Mouse (Mus musculus): Measurements from ENCODE around the gene G430095P16Rik.

The G430095P16Rik gene

DNA sequence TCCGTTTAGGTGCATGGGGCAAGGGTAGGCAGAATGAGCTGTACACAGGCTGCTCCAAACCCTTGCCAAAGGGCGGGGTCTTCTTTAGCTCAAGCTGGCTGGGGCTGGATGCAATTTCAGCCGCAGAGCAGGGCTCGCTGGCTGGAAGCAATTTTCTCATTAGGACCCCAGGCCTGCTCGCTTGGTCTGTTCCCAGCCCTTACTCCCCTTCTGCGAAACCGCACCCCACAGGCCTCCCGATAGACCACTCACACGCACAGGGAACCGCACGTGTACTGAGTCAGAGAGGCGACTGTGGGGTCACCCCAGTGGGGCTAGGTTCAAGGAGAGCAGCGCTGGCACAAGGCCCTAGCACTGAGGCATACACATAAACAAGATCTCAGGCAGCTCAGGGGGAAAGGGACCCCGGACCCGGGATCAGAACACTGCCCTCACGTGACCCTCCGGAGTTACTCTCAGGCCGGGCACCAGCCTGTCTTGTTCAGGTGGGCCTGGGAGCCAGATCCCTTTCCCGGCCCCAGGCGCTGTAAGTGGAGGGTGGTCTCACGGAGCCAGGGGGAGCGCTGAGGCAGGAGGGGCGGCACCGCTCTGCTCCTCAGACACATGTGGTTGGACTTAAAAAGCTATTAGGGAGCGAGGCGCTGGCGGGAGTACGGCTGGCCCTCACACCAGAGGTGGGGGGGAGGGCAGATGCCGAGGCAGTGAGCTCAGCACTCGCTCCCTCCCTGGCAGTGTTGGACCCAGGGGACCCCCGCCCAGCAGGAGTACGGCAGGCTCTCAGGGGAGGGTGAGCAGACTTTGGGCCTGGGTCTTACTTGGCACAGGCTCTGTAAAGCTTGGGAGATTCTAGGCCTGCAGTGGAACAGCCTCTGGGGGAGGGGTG lies 19.6 kb downstream of the G430095P16Rik start:
- no peak for DNase-seq (ENCODE audit: low read depth, low spot score)

DNA sequence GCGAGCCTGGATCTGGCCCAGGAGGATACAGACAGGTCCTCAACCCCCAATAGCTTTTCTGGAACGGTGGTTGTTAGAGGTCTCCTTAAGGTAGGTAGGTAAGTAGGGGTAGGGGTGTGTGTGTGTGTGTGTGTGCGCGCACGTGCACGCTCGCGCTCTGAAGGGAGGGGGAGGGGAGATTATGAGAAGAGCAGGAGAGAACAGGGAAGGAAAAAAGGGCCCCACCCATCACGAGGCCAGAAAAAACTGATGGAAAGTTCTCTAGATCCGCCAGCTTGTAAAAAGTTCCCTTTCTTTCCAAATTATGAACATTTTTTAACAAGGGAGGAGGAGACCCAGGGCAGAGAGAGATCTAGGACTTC lies 20.2 kb downstream of the G430095P16Rik start:
- no peak for DNase-seq (ENCODE audit: low read depth, low spot score)

DNA sequence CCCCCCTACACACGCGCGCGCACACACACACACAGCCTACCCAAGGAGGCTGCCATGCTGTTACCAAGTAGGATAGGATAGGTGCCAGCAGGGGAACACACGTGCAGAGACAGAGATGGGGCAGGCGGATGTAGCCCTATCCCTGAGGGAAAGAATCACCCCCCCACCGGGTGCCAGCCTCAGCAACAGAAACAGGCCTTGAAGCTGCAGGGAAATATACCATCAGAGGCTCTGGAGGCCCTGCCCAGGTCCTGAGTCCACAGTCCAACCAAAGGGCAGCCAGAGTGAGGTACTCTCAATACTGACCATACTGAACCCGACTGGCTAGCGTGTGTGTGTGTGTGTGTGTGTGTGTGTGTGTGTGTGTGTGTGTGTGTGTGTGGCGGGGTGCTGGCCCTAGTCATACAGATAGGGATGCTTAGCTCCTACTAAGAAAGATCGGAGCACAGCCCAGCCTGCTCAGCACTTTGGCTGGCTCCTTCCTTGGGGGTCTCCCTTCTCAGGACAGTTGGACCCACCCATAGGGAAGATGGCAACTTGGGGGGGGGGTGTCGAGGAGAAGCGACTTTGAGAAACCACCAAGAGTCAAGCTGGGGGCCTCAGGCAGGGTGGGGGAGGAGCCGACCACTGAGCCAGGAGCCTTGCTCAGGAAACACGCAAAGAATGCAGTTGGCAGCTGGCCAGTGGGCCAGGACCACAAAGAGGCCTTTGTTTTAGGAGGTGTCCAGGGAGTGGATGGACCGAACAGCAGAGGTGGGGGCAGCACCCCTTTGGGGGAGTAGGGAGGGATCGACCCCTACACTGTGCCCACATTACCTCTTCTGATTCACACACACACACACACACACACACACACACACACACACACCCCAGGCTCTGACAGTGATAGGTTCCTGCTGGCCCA lies 21.0 kb downstream of the G430095P16Rik start:
- no peak for DNase-seq (ENCODE audit: low read depth, low spot score)

DNA sequence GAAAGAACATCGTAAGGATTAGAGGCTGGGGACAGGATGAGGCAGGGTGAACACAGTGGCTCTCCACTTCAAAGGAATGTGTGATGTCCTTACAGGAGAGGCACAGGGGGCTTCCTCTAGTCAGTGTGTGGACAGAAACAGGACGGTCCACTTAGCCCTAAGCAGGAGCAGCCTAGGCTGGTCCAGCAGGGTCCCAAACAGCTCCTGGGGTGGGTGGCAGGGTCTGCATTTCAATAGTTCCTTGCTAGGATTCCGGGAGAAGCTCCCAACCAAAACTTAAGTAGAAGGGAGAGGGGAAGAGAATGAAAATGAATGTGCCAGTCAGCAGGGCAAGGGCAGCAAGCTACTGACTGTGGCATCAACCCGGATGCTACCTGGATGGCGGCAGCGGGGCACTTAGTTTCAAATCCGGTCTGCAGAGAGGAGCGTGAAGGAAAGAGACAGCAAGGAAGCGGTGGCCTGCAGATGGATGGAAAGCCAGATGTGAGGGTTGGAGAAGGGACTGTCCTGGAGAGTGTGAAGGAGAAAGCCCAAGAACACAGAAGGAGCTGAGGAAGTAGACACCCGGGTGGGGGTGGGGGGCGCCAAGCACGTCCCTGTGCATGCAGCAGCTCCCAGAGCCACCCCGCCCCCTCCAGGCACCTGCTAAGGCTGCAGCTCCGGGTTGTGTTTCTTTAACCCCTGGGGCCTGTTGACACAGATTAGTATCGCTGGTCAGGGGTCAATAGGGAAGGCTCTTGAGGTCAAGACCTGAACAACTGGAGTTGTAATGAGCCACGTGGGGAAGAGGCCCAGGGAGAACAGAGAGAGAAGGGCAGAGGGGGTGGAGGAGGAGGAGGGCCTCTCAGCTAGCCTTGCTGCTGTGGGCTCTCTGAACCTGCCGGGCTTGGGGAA lies 22.5 kb downstream of the G430095P16Rik start:
- peak; percentile 63 for DNase-seq (ENCODE audit: low read depth, low spot score)

DNA sequence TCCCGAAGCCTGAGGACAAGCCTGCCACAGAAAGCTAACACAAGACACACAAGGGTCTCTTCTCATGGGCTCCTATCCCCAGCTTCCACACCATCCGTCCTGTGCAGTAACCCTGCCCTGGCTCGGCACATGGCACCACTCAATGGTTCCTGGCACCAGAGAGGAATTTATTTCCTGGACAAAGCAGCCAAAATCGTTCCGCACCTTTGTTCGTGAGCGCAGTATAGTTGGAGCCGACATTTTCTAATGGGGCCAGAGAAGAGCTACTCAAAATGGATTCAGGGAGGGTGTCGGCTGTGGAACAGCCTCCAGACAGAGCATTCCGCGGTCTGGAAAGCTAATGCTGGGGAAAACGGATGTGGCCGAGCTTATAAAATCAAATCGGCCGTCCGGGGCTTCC lies 26.7 kb downstream of the G430095P16Rik start:
- no peak for DNase-seq (ENCODE audit: low read depth, low spot score)

DNA sequence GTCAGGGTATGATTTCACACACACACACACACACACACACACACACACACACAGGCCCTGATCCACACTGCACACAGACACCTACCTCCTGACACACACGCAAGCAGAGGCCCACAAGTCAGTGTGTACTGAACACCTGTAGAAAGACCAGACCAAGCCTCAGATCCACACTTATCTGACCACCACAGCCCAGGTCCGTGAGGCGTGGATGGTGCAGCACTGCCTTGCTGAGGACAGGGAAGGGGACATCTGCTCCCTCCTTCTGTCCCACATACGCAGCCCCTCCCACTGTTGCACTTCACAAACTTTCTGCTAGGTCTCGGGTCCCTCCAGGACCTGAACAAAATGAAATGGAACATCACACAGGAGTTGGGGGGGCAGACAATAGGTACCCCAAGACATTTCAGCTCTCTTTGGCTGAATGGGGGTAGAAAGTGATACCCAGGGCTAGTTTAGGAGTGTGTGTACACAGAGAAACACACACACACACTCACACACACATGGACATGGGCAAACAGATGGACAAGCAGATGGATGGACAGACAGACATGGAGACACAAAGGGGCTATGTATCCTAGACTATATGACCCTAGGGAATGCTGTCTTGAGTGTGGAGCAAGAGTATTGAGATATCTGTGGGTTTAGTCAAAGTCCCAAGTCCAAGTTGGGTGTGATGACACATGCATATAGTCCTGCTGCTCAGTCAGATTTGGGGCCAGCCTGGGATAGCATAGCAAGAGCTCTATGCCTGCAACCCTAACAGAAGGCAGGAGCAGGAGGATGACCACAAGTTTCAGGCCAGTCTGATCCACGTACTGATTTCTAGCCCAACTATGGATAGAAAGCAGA lies 30.2 kb downstream of the G430095P16Rik start:
- no peak for DNase-seq (ENCODE audit: low read depth, low spot score)

DNA sequence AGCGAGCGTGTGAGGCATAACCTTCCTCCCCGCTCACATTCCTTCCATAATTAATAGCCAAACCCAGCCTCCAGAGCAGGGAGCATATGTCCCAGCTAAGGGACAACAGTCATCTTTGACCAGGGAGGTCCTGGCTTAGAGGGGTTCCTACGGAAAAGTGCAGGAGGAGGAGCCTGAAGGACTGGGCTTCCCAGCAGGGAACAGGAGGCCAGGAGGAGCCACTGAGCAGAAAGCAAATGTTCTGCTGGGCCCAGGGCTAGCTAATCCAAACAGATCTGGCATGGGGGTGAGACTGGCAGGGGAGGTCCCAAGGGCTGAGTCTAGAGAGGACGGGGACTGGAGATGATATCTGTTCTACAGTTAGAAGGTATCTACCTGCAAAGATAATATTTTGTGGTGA lies 34.7 kb downstream of the G430095P16Rik start:
- no peak for DNase-seq (ENCODE audit: low read depth, low spot score)

DNA sequence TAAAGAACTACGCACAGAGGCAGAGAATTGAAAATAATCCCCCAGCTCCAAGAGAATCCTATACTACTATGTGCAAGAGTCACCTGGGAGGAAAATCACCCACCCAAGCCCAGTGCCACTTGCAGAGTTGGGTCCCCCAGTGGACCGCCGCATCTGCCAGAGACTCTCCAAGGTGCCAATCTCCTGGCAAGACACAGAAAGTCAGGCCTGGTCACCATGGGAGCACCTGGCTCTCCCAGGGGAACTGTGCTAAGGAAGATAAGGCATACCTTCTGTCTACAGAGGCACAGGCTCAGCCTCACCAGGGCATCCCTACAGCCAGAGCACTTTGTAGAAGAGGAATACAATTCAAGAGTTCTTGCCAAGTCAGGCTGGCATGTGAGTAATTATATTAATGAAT lies 35.5 kb downstream of the G430095P16Rik start:
- no peak for DNase-seq (ENCODE audit: low read depth, low spot score)

DNA sequence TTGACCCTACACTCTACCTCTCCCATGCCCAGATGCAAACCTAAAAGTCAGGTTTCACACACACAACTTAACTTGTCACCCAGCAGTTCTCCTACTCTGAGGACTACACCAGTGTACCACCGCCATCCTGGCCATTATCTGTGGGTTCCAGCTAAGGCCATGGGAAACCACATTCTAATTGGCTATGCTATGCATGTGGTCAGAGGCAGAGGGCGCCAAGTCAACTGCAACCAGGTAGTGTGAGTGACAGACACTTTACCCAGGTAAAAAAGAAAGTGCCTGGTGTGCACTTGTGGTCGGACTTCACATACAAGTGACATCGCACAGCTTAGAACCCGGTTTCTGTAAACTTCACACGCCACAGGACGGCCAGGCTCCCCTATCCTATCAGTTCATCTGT lies 36.3 kb downstream of the G430095P16Rik start:
- DNase-seq (ENCODE audit: low read depth, low spot score) = peak; percentile 48

DNA sequence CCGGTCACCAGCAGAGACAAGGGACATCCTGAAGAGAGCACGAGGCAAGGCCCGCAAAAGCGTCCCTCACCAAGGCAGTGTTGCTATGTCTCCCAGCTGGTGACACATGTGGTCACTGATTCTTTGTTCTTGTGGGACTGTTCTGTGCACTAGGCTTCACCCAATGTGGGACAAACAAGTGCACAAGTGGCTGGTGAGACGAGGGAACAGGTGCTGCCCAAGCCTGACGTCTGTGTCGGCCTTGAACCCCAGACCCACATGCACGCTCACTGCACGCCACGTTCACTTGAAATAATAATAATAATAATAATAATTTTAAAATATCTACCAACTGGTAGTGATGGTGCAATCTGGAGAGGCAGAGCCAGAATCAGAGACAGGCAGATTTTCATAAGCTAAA lies 36.9 kb downstream of the G430095P16Rik start:
- DNase-seq (ENCODE audit: low read depth, low spot score) = no peak

DNA sequence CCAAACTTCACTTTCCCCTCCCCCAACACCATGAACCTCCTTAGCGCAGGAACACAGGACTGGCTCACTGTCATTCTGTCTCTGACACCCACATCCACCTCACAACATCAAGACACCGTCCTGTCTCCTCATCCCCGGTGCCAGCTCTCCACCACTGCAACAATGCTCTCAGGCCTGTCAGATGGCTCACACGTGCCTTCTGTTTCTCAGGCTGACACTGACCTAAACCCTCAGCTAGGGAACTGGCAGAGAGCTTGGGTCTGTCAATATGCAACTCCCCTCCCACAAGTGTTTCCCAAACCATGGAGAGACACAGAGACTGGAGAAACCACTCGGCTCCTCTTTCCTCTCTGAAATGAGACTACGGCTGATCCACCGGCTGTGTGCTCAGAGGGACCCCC lies 37.6 kb downstream of the G430095P16Rik start:
- no peak for DNase-seq (ENCODE audit: low read depth, low spot score)

DNA sequence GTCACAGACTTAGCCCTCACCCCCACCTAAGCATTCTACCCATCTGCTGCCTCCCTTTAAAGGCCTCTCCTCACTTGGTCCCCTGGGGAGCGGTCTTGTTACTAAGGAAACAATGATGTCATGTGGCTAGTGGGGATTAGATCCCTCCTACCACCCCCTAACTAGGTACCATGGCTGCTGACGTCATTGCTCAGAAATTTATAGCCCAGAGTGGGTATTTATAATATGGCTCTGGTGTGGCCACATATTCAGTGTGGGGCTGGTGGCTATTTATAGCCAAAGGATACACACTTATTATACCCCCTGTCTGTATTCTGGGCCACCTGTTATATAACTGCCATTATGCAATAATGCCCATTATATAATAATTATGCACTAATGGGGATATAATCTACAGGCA lies 38.1 kb downstream of the G430095P16Rik start:
- DNase-seq (ENCODE audit: low read depth, low spot score) = no peak

DNA sequence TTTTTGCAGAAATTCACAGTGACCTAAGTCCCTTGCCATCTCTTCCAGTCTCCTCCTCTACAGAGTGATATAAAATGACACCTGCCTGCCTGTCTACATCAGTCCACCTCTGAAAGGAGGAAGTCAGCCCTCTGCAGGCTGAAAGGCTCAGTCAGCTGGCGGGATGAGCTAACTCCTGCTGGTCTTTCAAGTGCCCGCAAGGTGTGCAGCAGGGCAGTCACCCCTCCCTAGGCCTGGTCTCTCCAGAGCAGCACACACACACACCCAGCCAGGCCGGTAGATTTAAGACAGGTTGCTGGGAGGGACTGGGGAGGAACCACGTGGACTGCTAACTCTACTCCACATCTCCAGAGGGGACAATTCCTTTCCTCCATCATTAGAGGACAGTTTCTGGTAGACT lies 41.3 kb downstream of the G430095P16Rik start:
- no peak for DNase-seq (ENCODE audit: low read depth, low spot score)

DNA sequence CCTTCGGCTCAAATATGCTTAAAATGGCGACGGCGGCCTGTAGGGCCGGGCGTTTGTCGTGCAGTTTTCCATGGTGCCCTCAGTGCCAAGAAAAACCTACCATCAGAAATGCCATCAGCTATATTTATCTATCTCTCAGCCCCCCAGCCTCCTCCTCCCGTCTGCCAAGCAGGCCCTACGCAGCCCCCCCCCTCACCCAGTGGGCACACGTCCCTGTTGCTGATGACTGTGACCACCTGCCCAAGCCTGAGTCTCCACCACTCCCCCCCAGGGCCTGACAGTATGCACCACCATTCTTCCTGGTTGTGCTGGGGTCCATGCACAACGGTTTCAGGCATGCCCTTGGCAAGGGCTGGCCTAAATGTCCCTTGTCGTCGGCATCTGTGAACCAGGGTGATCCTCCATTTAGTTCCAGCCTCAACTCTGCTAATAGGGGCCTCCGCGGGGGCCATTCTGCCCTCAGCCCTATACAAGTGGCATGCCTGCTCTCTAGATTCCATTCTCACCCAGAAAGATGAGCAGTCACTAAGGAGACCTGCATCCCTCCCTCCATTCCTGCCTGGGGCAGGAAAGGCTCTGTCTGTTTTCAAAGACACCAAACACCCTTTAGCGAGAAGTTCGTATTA lies 42.2 kb downstream of the G430095P16Rik start:
- no peak for DNase-seq (ENCODE audit: low read depth, low spot score)

DNA sequence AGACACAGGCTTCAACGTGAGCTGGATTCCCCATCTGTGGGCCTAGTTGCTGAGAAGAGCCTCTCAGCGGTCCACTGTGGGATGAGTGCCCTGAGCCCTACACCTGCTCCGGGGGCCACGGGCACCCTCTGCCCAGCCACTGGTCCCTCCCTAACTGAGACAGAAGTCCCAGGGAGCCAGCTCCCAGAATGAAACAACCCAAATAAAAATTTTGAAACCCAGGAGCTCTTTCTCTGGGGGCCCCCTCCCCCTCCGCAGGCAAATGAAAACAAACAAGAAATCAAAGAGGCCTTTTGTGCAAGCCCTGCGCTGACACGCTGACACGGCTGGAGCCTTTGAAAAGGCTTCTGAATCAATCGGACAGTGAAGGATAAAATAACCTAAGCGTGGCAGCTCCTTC lies 42.8 kb downstream of the G430095P16Rik start:
- no peak for DNase-seq (ENCODE audit: low read depth, low spot score)

DNA sequence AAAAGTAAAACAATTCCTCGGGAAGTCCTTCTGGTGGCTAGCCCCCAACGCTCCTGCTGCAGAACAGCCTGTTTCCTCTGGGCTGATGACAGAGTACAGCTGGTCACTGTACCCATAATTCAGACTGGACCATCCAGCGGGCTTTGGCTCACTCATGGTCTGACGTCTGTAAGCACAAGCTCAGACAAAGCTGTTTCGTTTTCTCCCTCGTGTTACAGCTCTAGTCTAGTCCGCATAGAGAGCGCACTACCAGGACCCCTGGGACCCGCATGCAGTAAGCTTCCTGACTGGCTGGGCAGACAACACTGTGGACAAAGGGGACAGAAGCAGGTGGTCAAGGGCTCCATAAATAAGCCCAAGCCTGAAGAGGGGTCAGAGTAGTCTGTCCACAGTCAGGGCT lies 43.6 kb downstream of the G430095P16Rik start:
- no peak for DNase-seq (ENCODE audit: low read depth, low spot score)

DNA sequence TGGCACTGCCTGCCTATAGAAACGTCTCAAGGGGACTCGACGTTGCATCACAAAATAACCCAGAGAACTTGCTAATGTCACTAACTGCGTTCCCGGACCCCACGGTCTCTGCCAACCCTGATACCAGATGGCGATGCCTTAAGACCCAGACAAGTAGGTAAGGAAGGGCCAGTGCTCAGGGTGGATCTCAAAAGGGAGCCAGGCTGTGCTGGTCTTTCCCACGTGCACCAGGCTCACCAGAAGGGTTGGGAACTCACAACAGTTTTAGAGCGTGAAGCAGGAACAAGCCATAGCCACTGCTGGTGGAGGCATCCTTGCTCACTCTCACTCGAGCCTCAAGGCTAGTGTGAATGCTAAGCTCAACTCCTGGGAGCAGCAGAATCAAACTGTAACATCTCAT lies 44.4 kb downstream of the G430095P16Rik start:
- no peak for DNase-seq (ENCODE audit: low read depth, low spot score)

DNA sequence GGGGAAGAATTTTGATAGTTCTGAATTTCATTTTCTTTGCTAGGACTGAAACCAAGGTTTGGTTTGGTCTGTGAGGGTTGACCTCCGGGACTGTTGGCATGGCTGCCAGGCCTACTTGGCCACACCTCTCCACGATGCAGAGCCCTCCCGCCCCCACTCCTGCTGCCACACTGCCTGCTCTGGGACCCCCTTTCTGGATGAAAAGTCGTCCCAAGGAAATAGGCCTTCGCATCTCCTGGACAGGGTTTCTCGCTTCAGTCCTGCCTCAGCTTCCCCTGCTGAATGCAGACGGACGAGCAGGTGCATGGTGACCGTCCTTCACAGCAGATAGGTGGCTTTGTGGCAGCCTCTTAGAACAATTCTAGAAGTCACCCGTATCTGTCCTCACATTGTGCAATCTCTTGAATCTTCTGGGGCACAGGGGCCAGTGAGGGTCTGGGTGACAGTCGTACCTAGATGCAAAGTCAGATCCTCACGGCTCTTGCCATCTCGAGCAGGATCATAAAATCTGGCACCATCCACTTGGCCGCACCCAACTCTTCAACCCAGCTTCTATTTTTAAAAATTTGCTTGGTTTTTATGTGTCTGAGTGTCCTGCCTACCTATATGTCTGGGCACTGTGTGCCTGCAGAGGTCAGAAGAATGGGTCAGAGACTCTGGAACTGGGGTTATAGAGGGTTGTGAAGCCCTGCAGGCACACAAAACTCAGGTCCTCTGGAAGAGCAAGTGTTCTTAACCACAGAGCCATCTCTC lies 45.7 kb downstream of the G430095P16Rik start:
- no peak for DNase-seq (ENCODE audit: low read depth, low spot score)

DNA sequence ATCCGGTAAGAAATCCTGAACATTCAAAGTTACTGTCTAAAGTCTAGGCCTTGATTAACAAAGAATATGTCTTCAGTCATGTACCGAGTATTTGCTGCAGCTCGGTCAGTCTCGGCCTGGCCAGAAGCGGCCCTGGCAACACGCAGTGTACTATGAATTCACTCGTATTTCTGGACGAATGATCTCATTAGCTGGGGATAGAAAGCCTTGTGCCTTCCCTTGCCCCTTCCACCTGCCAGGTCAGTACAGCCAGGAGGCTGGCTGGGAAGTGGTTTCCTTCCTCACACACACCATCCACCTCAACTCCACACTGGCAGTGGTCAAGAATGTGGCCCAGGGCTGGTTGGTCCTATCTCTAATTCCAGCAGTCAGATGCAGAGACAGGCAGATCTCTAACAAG lies 46.5 kb downstream of the G430095P16Rik start:
- DNase-seq (ENCODE audit: low read depth, low spot score) = no peak
